Mouse (Mus musculus): ENCODE measurements at regions not wholly inside any gene's neighbourhood (a gene's known extent, or its start where the extent isn't known, plus 50 kb on each side); places are given as distances from the start of the nearest gene placed in this dataset.

GRCm38 (mm10) chr12:27283964-27284363 lies 58.4 kb downstream of the Sox11 start:
- Histone ChIP-seq H3K4me1 (ENCODE audit: control insufficient read depth, insufficient read depth, low read length) (no peaks in the 10 kb centered on the region), H3K27ac (ENCODE audit: low read depth, low read length) (no peak overlapping the region), H3K9ac (ENCODE audit: low read depth, low read length) (no peak overlapping the region), H3K4me2 (no peak overlapping the region), H3K36me3 (ENCODE audit: control insufficient read depth, insufficient read depth, low read length) (no peaks in the 10 kb centered on the region), H3K27me3 (ENCODE audit: control insufficient read depth, insufficient read depth, low read length) (no peaks in the 10 kb centered on the region), H3K4me3 (ENCODE audit: low read depth, low read length) (no peak overlapping the region), H3K9me3 (replicated peaks; ENCODE audit: control insufficient read depth, low read length) (no peaks in the 10 kb centered on the region)
- ATAC-seq (replicated peaks; ENCODE audit: insufficient number of reproducible peaks, low FRiP score, low TSS enrichment): no peak
- 53% methylated on average over 6 of the region's 6 CpGs for whole genome bisulfite sequencing (ENCODE audit: insufficient replicate concordance)

GRCm38 (mm10) chr12:27261965-27262364 lies 80.4 kb downstream of the Sox11 start:
- Histone ChIP-seq H3K27ac (ENCODE audit: low read depth, low read length) (no peak overlapping the region), H3K36me3 (ENCODE audit: control insufficient read depth, insufficient read depth, low read length) (no peaks in the 10 kb centered on the region), H3K4me2 (no peak overlapping the region), H3K9ac (ENCODE audit: low read depth, low read length) (no peak overlapping the region), H3K9me3 (replicated peaks; ENCODE audit: control insufficient read depth, low read length) (no peaks in the 10 kb centered on the region), H3K27me3 (ENCODE audit: control insufficient read depth, insufficient read depth, low read length) (no peaks in the 10 kb centered on the region), H3K4me1 (ENCODE audit: control insufficient read depth, insufficient read depth, low read length) (no peaks in the 10 kb centered on the region), H3K4me3 (ENCODE audit: low read depth, low read length) (no peak overlapping the region)
- no peak for ATAC-seq (replicated peaks; ENCODE audit: insufficient number of reproducible peaks, low FRiP score, low TSS enrichment)

DNA sequence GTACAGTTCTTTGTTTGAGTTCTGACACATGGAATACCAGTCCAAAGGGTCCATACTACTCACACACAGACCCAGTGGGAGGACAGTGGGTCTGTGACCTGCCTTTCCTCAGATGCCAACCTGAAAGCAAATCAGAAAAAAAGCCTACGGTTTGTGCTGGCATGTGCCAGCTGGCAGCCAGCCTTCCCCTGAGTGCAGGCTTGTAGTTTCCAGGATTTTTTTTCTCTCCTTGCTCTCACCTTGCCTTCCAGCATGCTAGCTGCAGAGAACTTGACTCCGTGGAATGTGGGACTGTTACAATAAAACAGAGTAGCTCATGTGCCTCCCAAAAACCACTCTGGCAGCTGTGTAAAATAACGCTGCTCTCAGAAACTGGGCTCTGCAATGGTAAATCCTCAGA lies 88.2 kb downstream of the Sox11 start:
- H3K27me3 ChIP-seq (ENCODE audit: control insufficient read depth, insufficient read depth, low read length): no peaks in the 10 kb centered on the region
- no peaks in the 10 kb centered on the region for H3K9me3 ChIP-seq (replicated peaks; ENCODE audit: control insufficient read depth, low read length)
- WGBS (ENCODE audit: insufficient replicate concordance): 47% methylated on average over 3 of the region's 3 CpGs
- H3K9ac ChIP-seq (ENCODE audit: low read depth, low read length): no peak overlapping the region
- ATAC-seq (replicated peaks; ENCODE audit: insufficient number of reproducible peaks, low FRiP score, low TSS enrichment): no peak
- H3K27ac ChIP-seq (ENCODE audit: low read depth, low read length): no peak overlapping the region
- no peak overlapping the region for H3K4me2 ChIP-seq
- H3K36me3 ChIP-seq (ENCODE audit: control insufficient read depth, insufficient read depth, low read length): no peaks in the 10 kb centered on the region
- no peaks in the 10 kb centered on the region for H3K4me1 ChIP-seq (ENCODE audit: control insufficient read depth, insufficient read depth, low read length)
- H3K4me3 ChIP-seq (ENCODE audit: low read depth, low read length): no peak overlapping the region

DNA sequence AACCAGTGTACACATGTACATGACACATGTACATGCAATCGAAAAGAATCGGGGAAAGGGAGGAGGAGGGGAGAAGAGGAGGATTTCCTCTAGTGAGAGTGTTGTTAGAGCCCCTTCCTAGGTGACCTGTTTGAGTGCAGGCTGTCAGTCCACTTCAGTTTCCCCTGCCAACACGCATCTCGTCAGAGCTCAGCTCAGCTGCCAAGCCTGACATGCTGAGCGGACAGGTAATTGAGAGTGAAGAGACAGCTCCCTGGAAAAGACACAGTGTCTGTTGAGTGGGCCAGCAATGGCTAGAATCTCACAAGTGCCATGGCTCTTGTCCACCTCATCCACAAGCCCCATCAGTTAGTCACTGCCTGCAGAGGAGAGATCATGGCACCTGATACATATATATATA lies 90.9 kb downstream of the Sox11 start:
- Histone ChIP-seq H3K9ac (ENCODE audit: low read depth, low read length) (no peak overlapping the region), H3K27ac (ENCODE audit: low read depth, low read length) (no peak overlapping the region), H3K27me3 (ENCODE audit: control insufficient read depth, insufficient read depth, low read length) (no peaks in the 10 kb centered on the region), H3K4me2 (no peak overlapping the region), H3K9me3 (replicated peaks; ENCODE audit: control insufficient read depth, low read length) (no peaks in the 10 kb centered on the region), H3K4me3 (ENCODE audit: low read depth, low read length) (no peak overlapping the region), H3K36me3 (ENCODE audit: control insufficient read depth, insufficient read depth, low read length) (no peaks in the 10 kb centered on the region), H3K4me1 (ENCODE audit: control insufficient read depth, insufficient read depth, low read length) (no peaks in the 10 kb centered on the region)
- no peak for ATAC-seq (replicated peaks; ENCODE audit: insufficient number of reproducible peaks, low FRiP score, low TSS enrichment)
- WGBS (ENCODE audit: insufficient replicate concordance): 70% methylated on average over 5 of the region's 5 CpGs

DNA sequence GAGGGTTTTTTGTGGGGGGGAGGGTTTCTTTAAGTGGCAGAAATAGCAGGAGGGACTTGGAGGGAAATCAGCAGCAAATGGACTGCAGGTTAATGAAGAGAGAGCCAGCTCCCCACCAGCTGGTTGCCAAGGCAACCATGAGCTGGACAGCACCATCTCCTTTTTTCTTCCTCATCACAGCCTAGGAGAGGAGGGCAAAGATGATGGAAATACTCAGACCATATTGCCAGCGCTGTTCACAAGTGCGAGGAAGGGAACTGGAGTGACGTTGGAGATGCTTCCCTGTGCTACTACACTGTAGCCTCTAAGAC lies 93.9 kb downstream of the Sox11 start:
- WGBS (ENCODE audit: insufficient replicate concordance): 81% methylated on average over 3 of the region's 3 CpGs
- no peaks in the 10 kb centered on the region for H3K9me3 ChIP-seq (replicated peaks; ENCODE audit: control insufficient read depth, low read length)
- ATAC-seq (replicated peaks; ENCODE audit: insufficient number of reproducible peaks, low FRiP score, low TSS enrichment): no peak

GRCm38 (mm10) chr12:27247756-27248544 lies 94.4 kb downstream of the Sox11 start:
- H3K4me3 ChIP-seq (ENCODE audit: low read depth, low read length): no peak overlapping the region
- WGBS (ENCODE audit: insufficient replicate concordance): 64% methylated on average over 10 of the region's 10 CpGs
- no peak overlapping the region for H3K27ac ChIP-seq (ENCODE audit: low read depth, low read length)
- H3K9me3 ChIP-seq (replicated peaks; ENCODE audit: control insufficient read depth, low read length): no peaks in the 10 kb centered on the region
- no peak overlapping the region for H3K4me2 ChIP-seq
- H3K9ac ChIP-seq (ENCODE audit: low read depth, low read length): 0 out of 2 replicates have a peak overlapping the region, but pooled peaks have one; percentile 10
- H3K27me3 ChIP-seq (ENCODE audit: control insufficient read depth, insufficient read depth, low read length): no peaks in the 10 kb centered on the region
- no peaks in the 10 kb centered on the region for H3K36me3 ChIP-seq (ENCODE audit: control insufficient read depth, insufficient read depth, low read length)
- no peak for ATAC-seq (replicated peaks; ENCODE audit: insufficient number of reproducible peaks, low FRiP score, low TSS enrichment)
- H3K4me1 ChIP-seq (ENCODE audit: control insufficient read depth, insufficient read depth, low read length): no peaks in the 10 kb centered on the region

More for the DNA sequence above, 93.9 kb downstream of the Sox11 start:
- H3K4me3 ChIP-seq (ENCODE audit: low read depth, low read length): no peak overlapping the region
- no peak overlapping the region for H3K27ac ChIP-seq (ENCODE audit: low read depth, low read length)
- H3K36me3 ChIP-seq (ENCODE audit: control insufficient read depth, insufficient read depth, low read length): no peaks in the 10 kb centered on the region
- no peaks in the 10 kb centered on the region for H3K4me1 ChIP-seq (ENCODE audit: control insufficient read depth, insufficient read depth, low read length)
- no peak overlapping the region for H3K4me2 ChIP-seq
- H3K27me3 ChIP-seq (ENCODE audit: control insufficient read depth, insufficient read depth, low read length): no peaks in the 10 kb centered on the region
- no peak overlapping the region for H3K9ac ChIP-seq (ENCODE audit: low read depth, low read length)

DNA sequence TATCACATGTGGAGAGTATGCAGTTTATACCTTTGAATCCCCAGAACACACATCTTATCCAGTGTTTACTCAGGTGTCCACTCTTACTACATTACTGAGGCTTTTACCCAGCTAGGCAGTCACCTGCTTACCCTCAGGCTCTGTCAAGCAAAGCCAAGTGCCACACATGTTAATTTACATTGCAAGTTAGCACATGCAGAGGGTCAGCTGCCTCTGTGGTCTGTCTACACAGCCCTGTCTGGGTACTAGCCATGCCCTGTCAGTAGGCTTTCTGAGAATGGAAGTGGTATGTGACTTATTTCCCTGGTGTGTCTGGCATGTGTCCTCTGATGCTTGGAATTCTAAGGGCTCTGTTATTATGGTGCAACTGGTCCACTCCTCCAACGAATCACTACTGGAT lies 106.6 kb downstream of the Sox11 start:
- ATAC-seq (replicated peaks; ENCODE audit: insufficient number of reproducible peaks, low FRiP score, low TSS enrichment): no peak
- Histone ChIP-seq H3K9ac (ENCODE audit: low read depth, low read length) (no peak overlapping the region), H3K4me2 (no peak overlapping the region), H3K27ac (ENCODE audit: low read depth, low read length) (no peak overlapping the region), H3K4me3 (ENCODE audit: low read depth, low read length) (no peak overlapping the region), H3K36me3 (ENCODE audit: control insufficient read depth, insufficient read depth, low read length) (no peaks in the 10 kb centered on the region), H3K9me3 (replicated peaks; ENCODE audit: control insufficient read depth, low read length) (no peaks in the 10 kb centered on the region), H3K4me1 (ENCODE audit: control insufficient read depth, insufficient read depth, low read length) (no peaks in the 10 kb centered on the region), H3K27me3 (ENCODE audit: control insufficient read depth, insufficient read depth, low read length) (no peaks in the 10 kb centered on the region)
- 45% methylated on average over 1 of the region's 1 CpGs for WGBS (ENCODE audit: insufficient replicate concordance)

GRCm38 (mm10) chr12:27221541-27221940 lies 120.8 kb downstream of the Sox11 start:
- Histone ChIP-seq H3K4me1 (ENCODE audit: control insufficient read depth, insufficient read depth, low read length) (no peaks in the 10 kb centered on the region), H3K4me3 (ENCODE audit: low read depth, low read length) (no peak overlapping the region), H3K27me3 (ENCODE audit: control insufficient read depth, insufficient read depth, low read length) (no peaks in the 10 kb centered on the region), H3K9ac (ENCODE audit: low read depth, low read length) (no peak overlapping the region), H3K4me2 (no peak overlapping the region), H3K9me3 (replicated peaks; ENCODE audit: control insufficient read depth, low read length) (no peaks in the 10 kb centered on the region), H3K36me3 (ENCODE audit: control insufficient read depth, insufficient read depth, low read length) (no peaks in the 10 kb centered on the region), H3K27ac (ENCODE audit: low read depth, low read length) (no peak overlapping the region)
- no peak for ATAC-seq (replicated peaks; ENCODE audit: insufficient number of reproducible peaks, low FRiP score, low TSS enrichment)
- WGBS (ENCODE audit: insufficient replicate concordance): 87% methylated on average over 3 of the region's 3 CpGs

- no peak overlapping the region for H3K4me3 ChIP-seq (ENCODE audit: low read depth, low read length)
- H3K9me3 ChIP-seq (replicated peaks; ENCODE audit: control insufficient read depth, low read length): no peaks in the 10 kb centered on the region
- H3K36me3 ChIP-seq (ENCODE audit: control insufficient read depth, insufficient read depth, low read length): no peaks in the 10 kb centered on the region
- WGBS (ENCODE audit: insufficient replicate concordance): 49% methylated on average over 7 of the region's 7 CpGs
- ATAC-seq (replicated peaks; ENCODE audit: insufficient number of reproducible peaks, low FRiP score, low TSS enrichment): no peak
- H3K4me1 ChIP-seq (ENCODE audit: control insufficient read depth, insufficient read depth, low read length): 0 out of 2 replicates have a peak, but pooled peaks cover 5% of the 10 kb centered on the region
- no peak overlapping the region for H3K27ac ChIP-seq (ENCODE audit: low read depth, low read length)
- H3K9ac ChIP-seq (ENCODE audit: low read depth, low read length): no peak overlapping the region
- no peak overlapping the region for H3K4me2 ChIP-seq
- no peaks in the 10 kb centered on the region for H3K27me3 ChIP-seq (ENCODE audit: control insufficient read depth, insufficient read depth, low read length)
These were observed 141.2 kb downstream of the Sox11 start for GRCm38 (mm10) chr12:27201191-27201590.

All from heart, embryonic 11.5 days (tissue).